Mouse (Mus musculus): ENCODE results near the gene Usp36. TPM values are rescaled to one million over a fixed set of nuclear protein-coding genes. Genes with fewer than 3 reads are reported as not detected.
A peak's percentile ranks its signal among the peaks of the same experiment; 100 is the strongest.

Usp36 gene
- total RNA-seq, 2 experiments from 2014 or later = 2.7 to 4.6 TPM

- ATAC-seq (replicated peaks; ENCODE audit: low FRiP score, poor library complexity, severe bottlenecking) = no peak
Measured at GRCm38 (mm10) chr11:118254159-118254951, 35.7 kb downstream of the Usp36 start.

- no peak for ATAC-seq (replicated peaks; ENCODE audit: low FRiP score, poor library complexity, severe bottlenecking)
Measured at GRCm38 (mm10) chr11:118253447-118254158, 36.4 kb downstream of the Usp36 start.

GRCm38 (mm10) chr11:118249012-118249383, 41.0 kb downstream of the Usp36 start:
- ATAC-seq (replicated peaks; ENCODE audit: low FRiP score, poor library complexity, severe bottlenecking) = peak; percentile 6

DNA sequence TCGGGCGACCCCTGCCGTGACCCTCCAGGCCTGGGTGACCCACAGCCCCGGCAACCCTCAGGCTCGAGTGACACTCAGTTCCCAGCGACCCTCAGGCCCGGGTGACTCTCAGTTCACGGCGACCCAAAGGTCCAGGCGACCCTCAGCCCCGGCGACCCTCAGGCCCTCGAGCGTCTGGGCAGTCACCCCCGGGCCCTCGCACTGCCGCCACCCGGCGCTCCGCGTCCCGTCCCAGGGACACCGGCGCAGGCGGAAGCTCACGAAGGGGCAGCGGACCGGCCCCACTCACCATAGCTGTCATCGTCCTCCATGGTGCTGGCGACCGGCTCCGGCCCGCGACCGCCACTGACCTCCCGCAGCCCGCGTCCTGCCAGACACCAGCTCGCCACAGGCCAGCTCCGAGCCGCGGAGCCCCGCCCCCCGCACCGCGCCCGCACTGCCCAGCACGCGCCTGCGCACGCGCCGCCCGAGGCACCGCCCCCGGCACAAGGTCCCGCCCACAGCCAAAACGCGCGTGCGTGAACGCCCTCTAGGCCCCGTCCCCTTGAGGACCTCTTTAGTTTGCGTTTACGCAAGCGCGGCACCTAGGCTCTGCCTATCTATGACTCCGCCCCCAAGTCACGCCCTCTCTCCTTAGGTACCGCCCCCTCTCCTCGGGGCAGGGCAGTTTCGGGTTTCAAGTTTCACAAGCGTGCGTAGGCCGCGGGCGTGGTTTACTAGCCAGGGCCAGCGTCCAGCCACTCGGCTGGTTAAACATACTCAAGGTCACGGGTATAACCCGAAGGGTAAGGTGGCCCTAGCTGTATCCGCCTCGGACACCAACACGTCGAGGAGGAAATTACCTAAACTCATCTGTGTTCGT, 41.7 kb downstream of the Usp36 start, which contains the start of gene Cyth1:
Cyth1 (minus strand) TSS at position 443 of the 862 bp plus-strand sequence.
- peak; percentile 95 for ATAC-seq (replicated peaks; ENCODE audit: low FRiP score, poor library complexity, severe bottlenecking)

GRCm38 (mm10) chr11:118247359-118248095, 42.5 kb downstream of the Usp36 start:
- 0 out of 2 replicates have a peak, but pooled peaks have one; percentile 8 for ATAC-seq (replicated peaks; ENCODE audit: low FRiP score, poor library complexity, severe bottlenecking)

GRCm38 (mm10) chr11:118246724-118247123, 43.3 kb downstream of the Usp36 start:
- ATAC-seq (replicated peaks; ENCODE audit: low FRiP score, poor library complexity, severe bottlenecking) = no peak

GRCm38 (mm10) chr11:118245130-118245529, 44.9 kb downstream of the Usp36 start:
- no peak for ATAC-seq (replicated peaks; ENCODE audit: low FRiP score, poor library complexity, severe bottlenecking)

GRCm38 (mm10) chr11:118243627-118244261, 46.3 kb downstream of the Usp36 start:
- ATAC-seq (replicated peaks; ENCODE audit: low FRiP score, poor library complexity, severe bottlenecking) = no peak

- no peak for ATAC-seq (replicated peaks; ENCODE audit: low FRiP score, poor library complexity, severe bottlenecking)
Measured at GRCm38 (mm10) chr11:118242506-118242905, 47.5 kb downstream of the Usp36 start.

DNA sequence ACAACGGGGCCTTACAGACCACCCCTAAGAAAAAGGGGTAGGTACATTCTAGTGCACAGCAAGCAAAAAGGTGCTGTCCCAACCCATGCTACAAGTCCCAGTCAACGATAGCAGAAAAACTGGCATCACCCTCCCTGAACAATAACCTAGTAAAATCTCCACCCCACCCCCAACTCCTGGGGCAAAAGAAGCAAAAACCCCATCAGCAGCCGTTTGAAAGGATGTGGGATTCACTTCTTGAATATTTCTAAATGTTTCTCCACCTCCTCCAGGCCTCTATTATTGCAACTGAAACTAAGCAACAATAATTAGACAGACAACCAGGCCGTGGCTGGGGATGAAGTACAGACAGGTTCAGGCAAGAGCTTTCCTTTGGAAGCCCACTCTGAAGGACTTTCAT, 49.7 kb downstream of the Usp36 start:
- no peak for ATAC-seq (replicated peaks; ENCODE audit: low FRiP score, poor library complexity, severe bottlenecking)

DNA sequence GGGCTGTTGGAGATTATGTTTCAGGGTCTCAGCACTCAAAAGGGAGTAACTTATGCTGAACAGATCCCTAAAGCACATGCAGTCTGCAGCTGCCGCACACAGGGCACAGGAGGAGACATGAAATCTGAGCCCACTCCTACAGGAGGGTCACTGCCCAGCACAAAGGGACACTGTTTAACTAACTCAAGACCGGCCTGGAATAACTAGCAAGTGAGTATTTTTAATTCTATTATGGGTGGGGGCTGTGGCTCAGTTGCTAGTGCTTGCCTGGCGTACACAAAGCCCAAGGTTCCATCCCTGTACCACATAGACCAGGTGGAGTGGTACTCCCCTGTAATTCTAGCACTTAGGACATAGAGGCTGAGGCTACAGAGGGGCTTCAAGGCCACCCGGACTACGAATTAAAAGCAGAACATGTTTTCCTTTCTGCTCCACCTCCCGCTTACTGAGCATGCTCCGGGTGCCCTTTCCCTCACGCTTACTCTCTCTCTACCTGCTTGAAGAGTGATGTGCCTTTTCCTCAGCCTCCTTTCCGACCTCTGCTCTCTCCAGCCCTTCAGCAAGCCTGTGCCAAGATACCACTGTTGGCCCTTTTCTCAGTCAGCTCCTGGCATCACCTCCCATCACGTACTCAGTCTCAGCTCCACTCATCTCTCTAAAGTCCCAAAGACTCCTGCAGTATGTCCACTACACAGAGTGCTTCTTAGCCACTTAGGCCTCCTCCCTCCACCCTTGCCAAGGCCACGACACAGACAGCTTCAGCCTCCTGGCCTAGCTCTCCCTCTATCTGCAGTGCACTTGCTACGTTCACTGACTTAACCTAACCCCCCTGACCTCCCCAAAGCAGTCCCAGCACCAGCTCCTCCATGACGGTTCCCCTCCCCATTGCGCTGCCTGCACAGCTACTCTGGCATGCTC, 50.5 kb downstream of the Usp36 start:
- ATAC-seq (replicated peaks; ENCODE audit: low FRiP score, poor library complexity, severe bottlenecking) = no peak

DNA sequence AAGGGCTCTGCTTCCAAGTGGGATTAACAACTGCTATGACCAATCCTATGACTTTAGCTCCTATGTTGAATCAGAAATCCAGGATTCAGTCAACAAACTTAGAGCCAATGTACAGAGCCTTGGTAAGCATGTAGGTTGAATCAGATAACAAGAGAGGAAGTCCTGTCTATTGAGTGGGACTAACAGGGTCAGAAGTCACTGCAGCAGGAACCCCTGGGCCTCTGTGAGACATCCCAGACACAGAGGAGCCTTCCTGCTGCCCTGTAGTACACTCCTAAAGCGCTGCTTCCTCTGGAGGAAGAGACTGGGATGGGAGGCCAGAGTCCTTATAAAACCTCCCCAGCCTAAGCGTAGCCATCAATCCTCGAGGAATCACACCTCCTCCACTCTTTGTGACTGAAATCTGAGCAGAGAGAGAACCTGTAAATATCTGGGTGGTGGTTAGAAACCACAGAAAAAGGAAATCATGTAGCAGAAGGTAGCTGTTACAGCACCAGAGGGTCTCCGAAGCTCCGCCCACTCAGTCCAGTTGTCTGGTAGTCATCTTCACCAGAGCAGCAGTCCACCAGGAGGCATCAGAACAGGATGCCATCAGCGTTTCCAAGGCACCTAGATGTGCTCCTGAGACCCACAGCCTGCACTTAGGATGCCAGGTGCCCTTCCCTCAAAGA, 53.4 kb downstream of the Usp36 start:
- no peak for ATAC-seq (replicated peaks; ENCODE audit: low FRiP score, poor library complexity, severe bottlenecking)

DNA sequence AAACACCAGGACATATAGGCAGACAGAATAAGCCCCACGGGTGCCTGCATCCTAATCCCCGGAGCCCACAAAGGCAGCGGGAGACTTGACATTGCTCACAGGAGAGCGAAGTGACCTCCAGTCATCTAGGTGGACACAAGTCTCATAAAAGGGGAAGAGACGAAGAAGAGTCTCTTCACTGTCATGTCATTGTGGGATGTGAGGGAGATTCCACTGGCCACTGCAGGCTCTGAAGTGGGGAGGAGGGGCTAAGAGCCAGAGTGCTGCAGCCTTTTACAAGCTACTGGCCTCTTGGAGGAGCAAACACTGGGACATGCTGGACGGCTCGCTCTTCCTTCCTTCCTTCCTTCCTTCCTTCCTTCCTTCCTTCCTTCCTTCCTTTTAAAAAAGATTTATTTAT, 55.1 kb downstream of the Usp36 start:
- ATAC-seq (replicated peaks; ENCODE audit: low FRiP score, poor library complexity, severe bottlenecking) = no peak

GRCm38 (mm10) chr11:118234500-118234899, 55.5 kb downstream of the Usp36 start:
- no peak for ATAC-seq (replicated peaks; ENCODE audit: low FRiP score, poor library complexity, severe bottlenecking)

DNA sequence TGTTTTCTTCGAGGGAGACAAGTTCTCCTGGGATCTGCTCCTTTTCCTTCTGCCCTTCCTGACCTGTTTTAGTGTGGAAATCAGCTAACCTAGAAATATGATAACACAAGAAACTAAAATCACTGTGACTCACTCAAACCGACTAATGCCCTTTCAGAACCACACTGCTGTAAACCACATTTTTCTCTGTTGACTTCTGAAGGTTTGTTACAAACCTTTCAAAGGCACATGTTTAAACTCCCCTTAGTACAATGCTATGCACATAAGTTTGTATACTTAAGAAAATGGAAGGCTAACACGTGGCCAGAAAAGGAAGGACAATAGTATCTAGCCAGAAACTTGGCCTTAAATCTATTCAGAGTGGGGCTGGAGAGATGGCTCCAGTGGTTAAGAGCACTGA, 56.1 kb downstream of the Usp36 start:
- no peak for ATAC-seq (replicated peaks; ENCODE audit: low FRiP score, poor library complexity, severe bottlenecking)

DNA sequence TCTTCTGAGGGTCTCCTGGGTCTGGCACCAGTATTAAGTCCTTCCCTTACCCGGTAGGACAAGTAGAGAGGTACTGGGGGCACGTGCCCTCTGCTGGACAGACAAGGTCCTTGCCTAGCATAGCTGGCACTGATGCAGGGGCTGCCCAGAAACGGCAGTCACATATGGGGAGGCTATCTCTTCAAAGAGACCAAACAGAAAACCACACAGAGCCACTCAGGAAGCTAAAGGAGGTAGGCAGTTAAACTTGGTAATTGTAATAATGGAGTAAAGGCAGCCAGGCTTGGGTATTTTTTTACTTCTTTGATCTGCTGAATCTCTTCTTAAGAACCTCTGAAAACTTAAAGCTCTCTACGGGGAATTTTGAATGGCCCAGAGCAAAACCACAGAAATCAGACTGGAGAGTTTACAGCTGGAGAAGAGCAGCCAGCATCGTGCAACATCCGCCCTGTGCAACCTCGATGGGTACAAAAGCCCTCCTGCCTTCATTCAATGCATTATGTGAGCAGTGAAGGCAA, 57.7 kb downstream of the Usp36 start:
- peak; percentile 67; the same call in 1 of the 2 replicates for ATAC-seq (replicated peaks; ENCODE audit: low FRiP score, poor library complexity, severe bottlenecking)

GRCm38 (mm10) chr11:118229941-118230340, 60.1 kb downstream of the Usp36 start:
- ATAC-seq (replicated peaks; ENCODE audit: low FRiP score, poor library complexity, severe bottlenecking) = no peak

Measured in erythroblast, adult 5-6 weeks (primary cell).